Mouse (Mus musculus) limb, embryonic 13.5 days (tissue): ENCODE results near the gene Zbtb16. TPM values are rescaled to one million over a fixed set of nuclear protein-coding genes. Genes with fewer than 3 reads are reported as not detected.

Experiments used
- ATAC-seq: fragments of 200-750 bp; cut with Nextera tagmentation; 2 replicates; pipeline ENCODE4 v1.8.0; 2017; ENCODE audit warnings: low read depth, moderate number of reproducible peaks, moderate TSS enrichment; ENCODE audit not compliant: low FRiP score
- H3K27ac ChIP-seq: fragments of 300-500 bp; sonication (generic); 2 replicates; pipeline ENCODE4 v1.5.1; 2015; ENCODE audit warnings: inconsistent platforms, mild to moderate bottlenecking, moderate library complexity
- H3K27me3 ChIP-seq: fragments of 300-500 bp; sonication (generic); 2 replicates; pipeline ENCODE4 v1.6.1; 2015; ENCODE audit warnings: mild to moderate bottlenecking, inconsistent platforms
- H3K36me3 ChIP-seq: fragments of 300-500 bp; sonication (generic); 2 replicates; pipeline ENCODE4 v1.6.1; 2015; ENCODE audit warnings: inconsistent platforms, mild to moderate bottlenecking, moderate library complexity
- H3K4me1 ChIP-seq: fragments of 300-500 bp; sonication (generic); 2 replicates; pipeline ENCODE4 v1.6.1; 2015; ENCODE audit warnings: inconsistent platforms
- H3K4me2 ChIP-seq: fragments of 300-500 bp; sonication (generic); replicated peaks from 2 replicates; pipeline ENCODE4 v1.6.1; 2015; ENCODE audit warnings: inconsistent platforms, mild to moderate bottlenecking, moderate library complexity
- H3K4me3 ChIP-seq: fragments of 300-500 bp; sonication (generic); 2 replicates; pipeline ENCODE4 v1.5.1; 2015; ENCODE audit warnings: moderate library complexity, mild to moderate bottlenecking, inconsistent platforms
- H3K9ac ChIP-seq: fragments of 300-500 bp; sonication (generic); 2 replicates; pipeline ENCODE4 v1.6.1; 2015; ENCODE audit warnings: mild to moderate bottlenecking, inconsistent platforms
- H3K9me3 ChIP-seq: fragments of 300-500 bp; sonication (generic); 2 replicates; pipeline ENCODE4 v1.6.1; 2016; ENCODE audit warnings: inconsistent platforms
- WGBS: fragments of 180-500 bp; shearing (Covaris S2); methylation state at CpG from one replicate; pipeline ENCODE4 v1.1.7; 2015; 5-methylcytosine and 5-hydroxymethylcytosine counted together
- polyA plus RNA-seq: library from polyadenylated mRNA; unstranded; fragments of >200 nt; fragmentation: Nextera tagmentation; extraction: Ambion mirVana; gene quantifications from 2 replicates; pipeline ENCODE4 v1.2.1, GENCODE M21; 2015

Gene Zbtb16
- polyA plus RNA-seq, 1 experiment from 2014 or later, result 1.1 TPM

DNA sequence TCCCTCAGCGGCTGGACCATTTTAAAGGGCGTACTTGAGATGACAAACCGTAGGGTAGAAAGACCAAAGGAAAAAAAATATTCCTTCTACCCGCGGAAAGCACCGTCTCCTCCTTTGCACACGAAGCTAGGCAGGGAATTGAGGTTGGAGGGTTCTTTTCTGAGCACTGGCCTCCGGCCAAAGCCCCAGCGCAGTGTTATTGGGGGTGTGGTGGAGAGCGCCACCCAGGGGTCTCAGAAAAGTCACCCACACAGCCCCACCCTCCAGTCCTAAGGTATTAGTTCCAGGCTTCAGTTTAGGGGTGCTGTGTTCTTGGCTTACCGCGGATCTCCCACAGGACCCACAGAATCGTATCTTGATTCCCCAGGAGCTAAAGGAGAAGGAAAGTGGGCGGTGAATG, 1.2 kb upstream of the Zbtb16 start:
- no peaks in the 10 kb centered on the region for H3K36me3 ChIP-seq
- peaks cover 90% of the 10 kb centered on the region for H3K27me3 ChIP-seq
- ATAC-seq, result no peak
- 4% methylated on average over 14 of the region's 14 CpGs for WGBS
- peak overlapping the region; percentile 95 for H3K4me2 ChIP-seq
- no peak overlapping the region for H3K27ac ChIP-seq
- H3K4me3 ChIP-seq, result peak overlapping the region; percentile 58; the same call in 1 of the 2 replicates
- H3K4me1 ChIP-seq, result peaks cover 53% of the 10 kb centered on the region
- no peak overlapping the region for H3K9ac ChIP-seq
- no peaks in the 10 kb centered on the region for H3K9me3 ChIP-seq

DNA sequence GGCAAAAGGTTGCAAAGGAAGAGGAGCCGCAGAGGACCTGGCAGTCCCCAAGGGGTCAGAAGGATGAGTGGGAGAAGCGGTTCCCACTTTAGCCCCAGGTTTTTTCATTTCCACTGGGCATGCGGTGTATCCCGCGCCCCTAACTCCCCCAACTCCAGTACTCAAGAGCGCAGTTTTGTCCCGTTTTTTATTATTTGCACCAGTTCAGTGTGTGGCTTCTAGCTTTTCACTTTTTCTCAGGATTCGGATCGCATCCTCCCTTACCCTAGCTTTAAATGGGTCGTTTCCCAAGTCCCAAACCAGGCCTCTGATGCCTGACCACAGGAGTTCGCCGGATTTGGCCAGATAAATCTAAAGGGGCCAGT, 526 bp upstream of the Zbtb16 start:
- Histone ChIP-seq H3K36me3 (no peaks in the 10 kb centered on the region), H3K4me1 (peaks cover 53% of the 10 kb centered on the region), H3K4me3 (peak overlapping the region; percentile 58), H3K9me3 (no peaks in the 10 kb centered on the region), H3K9ac (no peak overlapping the region; the same call in none of the 2 replicates), H3K27me3 (peaks cover 92% of the 10 kb centered on the region), H3K27ac (no peak overlapping the region), H3K4me2 (peak overlapping the region; percentile 95)
- no peak; the same call in 1 of the 2 replicates for ATAC-seq
- WGBS, result under 1% methylated on average over 12 of the region's 12 CpGs

DNA sequence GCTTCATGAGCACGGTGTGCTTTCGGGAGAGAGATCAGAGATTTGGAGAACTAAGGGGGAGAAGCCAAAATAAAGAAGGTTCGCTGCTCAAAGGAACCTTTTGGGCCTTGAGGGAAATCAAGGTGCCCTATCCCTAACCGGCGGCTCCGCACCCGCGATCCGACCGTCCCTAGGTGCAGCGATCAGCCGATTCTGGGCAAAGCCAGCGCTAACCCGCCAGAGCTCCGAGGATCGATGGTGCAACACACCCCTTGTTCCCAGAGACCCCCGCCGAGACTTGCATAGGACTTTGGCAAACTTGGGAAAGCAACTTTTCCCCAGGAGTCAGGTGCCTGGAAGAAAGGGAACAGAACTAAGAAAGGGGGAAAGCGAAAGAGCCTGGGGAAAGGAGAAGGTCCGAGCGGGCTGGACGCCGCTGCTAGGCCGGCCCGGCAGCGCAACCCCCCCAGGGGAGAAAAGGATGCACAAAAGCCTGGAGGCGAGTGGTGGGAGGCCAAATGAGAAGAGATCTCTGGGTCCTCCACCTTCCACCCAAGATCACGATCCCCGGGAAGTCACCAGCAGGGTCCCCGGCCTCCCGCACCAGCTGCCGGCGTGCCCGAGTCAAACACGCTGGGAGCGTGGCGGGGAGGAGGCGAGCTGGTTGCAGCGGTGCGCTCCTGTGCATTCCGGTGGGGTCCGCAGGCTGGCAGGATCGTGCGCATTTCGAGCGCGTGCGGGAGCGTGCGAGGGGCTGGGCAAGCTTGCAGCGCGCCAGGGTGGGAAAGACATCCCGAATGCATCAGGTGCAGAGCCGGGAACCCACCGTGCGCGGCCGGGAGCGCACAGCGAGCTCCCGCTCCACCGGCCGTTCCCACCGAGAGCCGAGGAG, 1.2 kb downstream of the Zbtb16 start:
- peak overlapping the region; percentile 95 for H3K4me2 ChIP-seq
- WGBS, result under 1% methylated on average over 65 of the region's 65 CpGs
- H3K27me3 ChIP-seq, result peaks cover 95% of the 10 kb centered on the region
- H3K36me3 ChIP-seq, result no peaks in the 10 kb centered on the region
- peak overlapping the region; percentile 58 for H3K4me3 ChIP-seq
- no peaks in the 10 kb centered on the region for H3K9me3 ChIP-seq
- peaks cover 45% of the 10 kb centered on the region for H3K4me1 ChIP-seq
- peak overlapping the region; percentile 45; the same call in 1 of the 2 replicates for H3K9ac ChIP-seq
- ATAC-seq, result no peak
- no peak overlapping the region for H3K27ac ChIP-seq

GRCm38 (mm10) chr9:48834006-48834405, 2.0 kb downstream of the Zbtb16 start:
- no peaks in the 10 kb centered on the region for H3K36me3 ChIP-seq
- no peaks in the 10 kb centered on the region for H3K9me3 ChIP-seq
- H3K9ac ChIP-seq, result no peak overlapping the region
- no peak overlapping the region for H3K27ac ChIP-seq
- H3K4me3 ChIP-seq, result peak overlapping the region; percentile 58
- H3K4me1 ChIP-seq, result peaks cover 45% of the 10 kb centered on the region
- WGBS, result 17% methylated on average over 4 of the region's 4 CpGs
- no peak for ATAC-seq
- H3K27me3 ChIP-seq, result peaks cover 92% of the 10 kb centered on the region
- peak overlapping the region; percentile 95 for H3K4me2 ChIP-seq

- no peak overlapping the region for H3K9ac ChIP-seq
- no peak overlapping the region for H3K27ac ChIP-seq
- 90% methylated on average over 11 of the region's 11 CpGs for WGBS
- H3K9me3 ChIP-seq, result no peaks in the 10 kb centered on the region
- no peaks in the 10 kb centered on the region for H3K36me3 ChIP-seq
- peaks cover 40% of the 10 kb centered on the region for H3K4me1 ChIP-seq
- no peak overlapping the region for H3K4me3 ChIP-seq
- ATAC-seq, result no peak
- H3K27me3 ChIP-seq, result peaks cover 92% of the 10 kb centered on the region
- no peak overlapping the region for H3K4me2 ChIP-seq
Measured at GRCm38 (mm10) chr9:48833493-48833892, 2.5 kb downstream of the Zbtb16 start.

GRCm38 (mm10) chr9:48832473-48833100, 3.4 kb downstream of the Zbtb16 start:
- 92% methylated on average over 20 of the region's 20 CpGs for WGBS

DNA sequence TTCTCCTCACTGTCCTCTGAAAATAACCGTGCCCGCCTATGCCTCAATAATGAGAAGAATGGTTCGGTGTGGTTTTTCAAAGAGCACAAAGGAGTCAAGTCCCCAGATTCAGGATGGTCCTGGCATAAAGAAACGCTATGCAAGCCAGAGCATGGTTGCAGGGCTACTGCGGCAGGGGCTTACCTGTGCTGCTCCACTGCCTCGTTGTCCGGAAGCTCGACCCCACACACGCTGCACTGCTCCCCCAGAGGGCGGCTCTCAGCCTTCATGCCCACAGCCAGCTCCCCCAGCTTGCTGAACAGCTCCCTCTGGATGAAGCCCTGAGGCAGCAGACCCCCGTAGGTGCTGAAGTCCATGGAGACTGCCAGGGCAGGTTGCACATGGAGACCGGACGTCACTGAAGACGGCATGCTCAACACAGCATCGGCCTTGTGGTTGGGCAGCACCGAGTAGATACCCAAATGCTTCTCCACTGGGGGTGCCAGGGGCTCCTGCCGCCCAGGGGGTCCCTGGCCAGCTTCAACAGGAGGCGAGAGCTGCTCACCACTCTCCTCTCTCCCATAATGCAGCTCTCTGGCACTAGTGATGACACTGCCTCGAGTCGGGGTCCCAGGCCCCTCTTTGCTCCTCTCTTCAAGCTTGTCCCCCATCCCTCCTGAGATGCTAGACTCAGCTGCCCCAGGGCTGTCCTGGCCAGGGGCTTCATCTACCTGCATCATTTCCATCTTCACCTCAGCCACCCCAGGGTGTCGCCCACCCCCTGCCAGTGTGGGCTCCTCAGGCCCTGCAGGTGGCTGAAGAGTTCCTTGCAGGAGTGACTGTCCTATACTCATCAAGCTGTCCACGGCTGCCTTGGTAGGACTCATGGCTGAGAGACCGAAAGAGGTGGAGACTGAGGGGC, 4.2 kb downstream of the Zbtb16 start:
- 78% methylated on average over 23 of the region's 23 CpGs for WGBS
- ATAC-seq, result no peak
- Histone ChIP-seq H3K4me2 (no peak overlapping the region), H3K4me1 (peaks cover 23% of the 10 kb centered on the region), H3K27me3 (peaks cover 87% of the 10 kb centered on the region), H3K27ac (no peak overlapping the region), H3K4me3 (no peak overlapping the region), H3K36me3 (no peaks in the 10 kb centered on the region), H3K9me3 (no peaks in the 10 kb centered on the region), H3K9ac (no peak overlapping the region)

More at GRCm38 (mm10) chr9:48832473-48833100, 3.4 kb downstream of the Zbtb16 start:
- H3K4me1 ChIP-seq, result peaks cover 31% of the 10 kb centered on the region
- no peak for ATAC-seq
- no peaks in the 10 kb centered on the region for H3K36me3 ChIP-seq
- no peak overlapping the region for H3K27ac ChIP-seq
- no peak overlapping the region for H3K9ac ChIP-seq
- peaks cover 91% of the 10 kb centered on the region for H3K27me3 ChIP-seq
- no peak overlapping the region for H3K4me3 ChIP-seq
- H3K9me3 ChIP-seq, result no peaks in the 10 kb centered on the region
- H3K4me2 ChIP-seq, result no peak overlapping the region

DNA sequence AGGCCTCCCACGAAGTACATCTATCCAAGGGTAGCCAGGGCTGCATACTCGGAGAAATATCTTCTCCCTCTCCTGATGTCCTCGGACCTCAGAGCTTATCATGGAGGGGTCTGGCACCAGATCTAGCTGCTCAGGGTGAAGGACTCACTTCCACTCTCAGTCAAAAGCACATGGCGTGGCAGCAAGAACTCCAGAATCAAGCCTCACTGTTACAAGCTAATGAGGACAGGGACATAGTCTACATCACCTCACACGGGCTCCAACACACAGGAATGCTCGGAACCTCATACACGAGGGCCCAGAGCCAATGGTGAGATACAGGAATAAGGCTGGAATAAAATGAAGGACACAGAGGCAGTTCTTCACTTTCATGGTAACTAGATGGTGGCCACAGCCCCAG, 7.2 kb downstream of the Zbtb16 start:
- peaks cover 85% of the 10 kb centered on the region for H3K27me3 ChIP-seq
- 82% methylated on average over 7 of the region's 7 CpGs for WGBS
- no peak overlapping the region for H3K9ac ChIP-seq
- H3K36me3 ChIP-seq, result no peaks in the 10 kb centered on the region
- no peak overlapping the region for H3K27ac ChIP-seq
- H3K4me2 ChIP-seq, result no peak overlapping the region
- no peak overlapping the region for H3K4me3 ChIP-seq
- H3K4me1 ChIP-seq, result peaks cover 10% of the 10 kb centered on the region
- no peak for ATAC-seq
- H3K9me3 ChIP-seq, result no peaks in the 10 kb centered on the region

- Histone ChIP-seq H3K27ac (no peak overlapping the region), H3K9me3 (no peaks in the 10 kb centered on the region), H3K4me3 (no peak overlapping the region), H3K4me2 (no peak overlapping the region), H3K36me3 (no peaks in the 10 kb centered on the region), H3K9ac (no peak overlapping the region), H3K27me3 (peaks cover 80% of the 10 kb centered on the region), H3K4me1 (peaks cover 34% of the 10 kb centered on the region)
- ATAC-seq, result no peak
- 87% methylated on average over 7 of the region's 7 CpGs for WGBS
Measured at GRCm38 (mm10) chr9:48826377-48826889, 9.6 kb downstream of the Zbtb16 start.

GRCm38 (mm10) chr9:48824533-48825130, 11.4 kb downstream of the Zbtb16 start:
- no peak overlapping the region for H3K4me3 ChIP-seq
- ATAC-seq, result no peak
- H3K4me2 ChIP-seq, result no peak overlapping the region
- H3K27ac ChIP-seq, result no peak overlapping the region
- WGBS, result 60% methylated on average over 12 of the region's 12 CpGs
- no peak overlapping the region for H3K9ac ChIP-seq
- no peaks in the 10 kb centered on the region for H3K9me3 ChIP-seq
- peaks cover 83% of the 10 kb centered on the region for H3K27me3 ChIP-seq
- H3K4me1 ChIP-seq, result peaks cover 46% of the 10 kb centered on the region
- no peaks in the 10 kb centered on the region for H3K36me3 ChIP-seq

- Histone ChIP-seq H3K9me3 (no peaks in the 10 kb centered on the region), H3K36me3 (no peaks in the 10 kb centered on the region), H3K9ac (no peak overlapping the region), H3K4me1 (peaks cover 46% of the 10 kb centered on the region), H3K27ac (no peak overlapping the region; the same call in 1 of the 2 replicates), H3K27me3 (peaks cover 85% of the 10 kb centered on the region), H3K4me2 (peak overlapping the region; percentile 46), H3K4me3 (no peak overlapping the region)
- 12% methylated on average over 6 of the region's 6 CpGs for WGBS
- no peak for ATAC-seq
Measured at GRCm38 (mm10) chr9:48823851-48824250, 12.2 kb downstream of the Zbtb16 start.
